Mouse (Mus musculus) heart, embryonic 16.5 days (tissue): Measurements from ENCODE around the gene Sema3f. TPM values are rescaled to one million over a fixed set of nuclear protein-coding genes. Genes with fewer than 3 reads are reported as not detected.

Experiments
- ATAC-seq: fragments of 200-750 bp; cut with Nextera tagmentation; replicated peaks from 2 replicates; pipeline ENCODE4 v1.8.0; 2017; ENCODE audit warnings: moderate number of reproducible peaks; ENCODE audit not compliant: insufficient read depth, low FRiP score; ENCODE audit errors: extremely low read depth
- H3K27ac ChIP-seq: fragments of 300-500 bp; sonication (generic); 2 replicates; pipeline ENCODE4 v1.5.1; 2014; ENCODE audit warnings: mild to moderate bottlenecking, low read length, control low read depth, moderate library complexity
- H3K27me3 ChIP-seq: fragments of 300-500 bp; sonication (generic); 2 replicates; pipeline ENCODE4 v1.6.1; 2014; ENCODE audit warnings: low read length, mixed read lengths; ENCODE audit not compliant: control insufficient read depth, insufficient read depth
- H3K36me3 ChIP-seq: fragments of 300-500 bp; sonication (generic); 2 replicates; pipeline ENCODE4 v1.6.1; 2014; ENCODE audit not compliant: control insufficient read depth, insufficient read depth
- H3K4me1 ChIP-seq: fragments of 300-500 bp; sonication (generic); 2 replicates; pipeline ENCODE4 v1.6.1; 2014; ENCODE audit warnings: low read length, mixed read lengths; ENCODE audit not compliant: control insufficient read depth, insufficient read depth
- H3K4me2 ChIP-seq: fragments of 300-500 bp; sonication (generic); 2 replicates; pipeline ENCODE4 v1.6.1; 2014; ENCODE audit warnings: low read depth, mild to moderate bottlenecking, control low read depth, low read length
- H3K4me3 ChIP-seq: fragments of 300-500 bp; sonication (generic); 2 replicates; pipeline ENCODE4 v1.5.1; 2014; ENCODE audit warnings: mild to moderate bottlenecking, control low read depth, low read length
- H3K9ac ChIP-seq: fragments of 300-500 bp; sonication (generic); 2 replicates; pipeline ENCODE4 v1.6.1; 2014; ENCODE audit warnings: low read length, control low read depth
- H3K9me3 ChIP-seq: fragments of 300-500 bp; sonication (generic); replicated peaks from 2 replicates; pipeline ENCODE4 v1.6.1; 2016; ENCODE audit warnings: low read length; ENCODE audit not compliant: control insufficient read depth
- WGBS: fragments of 180-500 bp; shearing (Covaris S2); extraction: QIAGEN DNeasy Blood & Tissue Kit; methylation state at CpG from one replicate; pipeline ENCODE4 v1.1.7; 2014; 5-methylcytosine and 5-hydroxymethylcytosine counted together
- polyA plus RNA-seq: library from polyadenylated mRNA; unstranded; fragments of >200 nt; fragmentation: Nextera tagmentation; extraction: Ambion mirVana; gene quantifications from 2 replicates; pipeline ENCODE4 v1.2.1, GENCODE M21; 2015

Gene Sema3f
- polyA plus RNA-seq, 1 experiment from 2014 or later = 3.9 TPM

DNA sequence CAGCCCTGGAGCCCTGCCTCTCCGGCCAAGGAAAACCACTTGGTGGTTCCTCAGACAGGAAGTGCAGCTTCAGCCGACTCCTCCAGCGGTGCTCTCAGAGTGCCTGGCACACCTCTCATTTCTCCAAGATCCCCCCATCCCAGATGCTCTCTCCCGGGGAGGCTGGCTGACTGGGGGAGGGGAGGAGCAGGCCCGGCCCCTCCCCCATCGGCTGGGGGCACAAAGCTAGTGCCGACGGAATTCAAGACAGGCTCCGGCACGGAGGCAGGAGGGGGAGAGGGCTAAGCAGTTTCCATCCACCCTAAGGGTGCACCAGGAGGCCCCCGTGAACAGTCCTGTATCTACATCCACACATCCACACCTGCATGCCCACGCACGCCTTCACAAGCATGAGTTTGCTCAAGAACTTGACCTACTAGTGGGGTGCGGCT, 3.5 kb downstream of the Sema3f start:
- Histone ChIP-seq H3K27ac (0 out of 2 replicates have a peak overlapping the region, but pooled peaks have one; percentile 13), H3K4me2 (peak overlapping the region; percentile 97), H3K9ac (peak overlapping the region; percentile 39), H3K36me3 (no peaks in the 10 kb centered on the region), H3K9me3 (no peaks in the 10 kb centered on the region), H3K4me1 (peaks cover 25% of the 10 kb centered on the region), H3K27me3 (peaks cover 27% of the 10 kb centered on the region), H3K4me3 (peak overlapping the region; percentile 72)
- 6% methylated on average over 14 of the region's 14 CpGs for WGBS
- no peak for ATAC-seq

DNA sequence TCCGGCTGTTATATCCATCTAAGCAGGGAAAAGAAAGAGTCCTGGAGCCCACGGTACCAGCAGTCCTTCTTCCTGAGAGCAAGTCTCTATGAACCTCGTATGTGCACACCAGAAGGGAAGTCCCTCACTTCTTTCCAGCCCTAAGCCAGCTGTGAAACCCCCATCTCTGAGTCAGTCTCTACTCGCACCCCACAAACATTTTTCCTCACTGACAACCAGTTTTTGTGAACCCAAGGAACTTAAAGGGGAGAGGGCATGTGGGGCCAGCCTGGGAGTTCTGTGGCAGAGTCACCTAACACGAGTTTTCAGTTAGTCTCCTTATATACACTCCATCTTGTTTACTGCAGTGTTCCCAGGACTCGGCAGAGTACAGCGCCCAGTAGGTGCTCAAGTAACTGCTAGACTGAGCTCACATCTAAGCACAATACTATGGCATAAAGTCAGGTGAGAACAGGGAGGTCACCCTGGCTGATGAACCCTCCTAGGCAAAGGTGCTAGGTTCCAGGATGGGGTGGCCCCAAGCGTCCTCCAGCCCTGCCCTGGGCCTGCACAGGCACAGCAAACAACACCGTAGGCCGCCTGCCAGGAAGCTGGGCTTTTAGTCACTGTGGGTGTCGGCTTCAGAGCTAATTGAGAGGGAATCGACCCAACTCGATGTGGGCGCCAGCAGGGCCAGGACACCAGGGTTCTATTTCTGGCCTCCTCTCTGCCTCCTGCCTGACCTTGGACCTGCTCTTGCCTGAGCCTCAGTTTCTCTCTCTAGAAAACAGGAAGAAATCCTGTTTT, 6.7 kb downstream of the Sema3f start:
- WGBS = 58% methylated on average over 14 of the region's 14 CpGs
- H3K36me3 ChIP-seq = no peaks in the 10 kb centered on the region
- no peak overlapping the region for H3K4me3 ChIP-seq
- no peak overlapping the region for H3K27ac ChIP-seq
- no peak for ATAC-seq
- H3K27me3 ChIP-seq = peaks cover 17% of the 10 kb centered on the region
- H3K9ac ChIP-seq = no peak overlapping the region
- H3K9me3 ChIP-seq = no peaks in the 10 kb centered on the region
- H3K4me2 ChIP-seq = no peak overlapping the region
- H3K4me1 ChIP-seq = peaks cover 47% of the 10 kb centered on the region

DNA sequence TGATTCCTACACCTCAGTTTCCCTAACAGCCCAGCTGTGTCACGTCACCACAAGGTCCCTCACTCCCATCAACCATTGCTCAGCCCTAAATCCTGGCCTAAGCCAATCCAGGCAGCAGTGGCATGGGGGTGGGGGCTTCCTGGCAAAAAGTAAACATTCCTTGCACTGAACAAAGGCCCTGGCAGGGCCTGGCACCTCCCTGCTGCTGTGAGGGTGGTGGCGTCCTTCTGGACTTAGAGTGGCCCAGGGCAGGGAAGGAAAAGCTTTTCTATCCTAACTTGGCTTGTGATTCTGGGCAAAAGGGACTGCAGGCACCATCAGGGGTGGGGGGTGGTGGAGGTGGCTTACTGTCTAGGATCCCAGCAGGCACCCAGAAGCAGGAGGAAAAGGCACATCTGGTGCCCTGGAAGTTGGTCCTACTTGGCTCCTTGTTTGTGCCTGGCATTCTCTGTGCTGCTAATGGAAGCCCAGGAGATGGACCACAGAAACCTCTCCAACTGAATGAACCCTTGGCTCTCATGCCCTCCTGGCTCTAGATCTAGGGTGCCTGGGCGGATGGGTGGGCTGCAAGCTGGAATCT, 7.6 kb downstream of the Sema3f start:
- ATAC-seq = no peak
- Histone ChIP-seq H3K36me3 (no peaks in the 10 kb centered on the region), H3K27ac (no peak overlapping the region; the same call in 1 of the 2 replicates), H3K4me2 (no peak overlapping the region), H3K4me3 (no peak overlapping the region), H3K4me1 (peaks cover 44% of the 10 kb centered on the region), H3K9me3 (no peaks in the 10 kb centered on the region), H3K27me3 (peaks cover 17% of the 10 kb centered on the region), H3K9ac (0 out of 2 replicates have a peak overlapping the region, but pooled peaks have one; percentile 21)
- WGBS = 74% methylated on average over 3 of the region's 3 CpGs

DNA sequence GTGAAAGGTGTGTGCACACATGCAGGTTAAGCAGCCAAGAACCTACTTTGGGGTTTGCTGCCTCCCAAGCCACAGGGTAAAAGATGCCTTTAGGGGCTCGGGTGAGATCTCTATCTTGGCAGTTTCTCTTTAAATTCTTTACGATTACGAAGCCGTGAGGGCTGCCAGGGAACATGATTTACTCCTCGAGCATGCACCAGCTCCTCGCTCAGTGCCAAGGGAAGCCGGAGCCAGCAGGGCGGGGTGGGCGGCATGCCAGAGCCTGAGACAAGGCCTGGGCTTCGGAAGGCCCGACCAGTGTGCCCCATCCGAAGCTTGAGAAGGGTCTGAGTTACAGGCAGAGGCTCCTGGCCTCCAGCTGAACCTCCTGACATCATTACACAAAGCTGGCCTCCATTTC, 8.7 kb downstream of the Sema3f start:
- H3K27me3 ChIP-seq = peaks cover 9% of the 10 kb centered on the region
- H3K4me2 ChIP-seq = no peak overlapping the region
- H3K9me3 ChIP-seq = no peaks in the 10 kb centered on the region
- peaks cover 36% of the 10 kb centered on the region for H3K4me1 ChIP-seq
- ATAC-seq = peak; percentile 31
- no peak overlapping the region for H3K9ac ChIP-seq
- H3K27ac ChIP-seq = peak overlapping the region; percentile 37; the same call in 1 of the 2 replicates
- 49% methylated on average over 12 of the region's 12 CpGs for WGBS
- H3K36me3 ChIP-seq = no peaks in the 10 kb centered on the region
- no peak overlapping the region for H3K4me3 ChIP-seq

DNA sequence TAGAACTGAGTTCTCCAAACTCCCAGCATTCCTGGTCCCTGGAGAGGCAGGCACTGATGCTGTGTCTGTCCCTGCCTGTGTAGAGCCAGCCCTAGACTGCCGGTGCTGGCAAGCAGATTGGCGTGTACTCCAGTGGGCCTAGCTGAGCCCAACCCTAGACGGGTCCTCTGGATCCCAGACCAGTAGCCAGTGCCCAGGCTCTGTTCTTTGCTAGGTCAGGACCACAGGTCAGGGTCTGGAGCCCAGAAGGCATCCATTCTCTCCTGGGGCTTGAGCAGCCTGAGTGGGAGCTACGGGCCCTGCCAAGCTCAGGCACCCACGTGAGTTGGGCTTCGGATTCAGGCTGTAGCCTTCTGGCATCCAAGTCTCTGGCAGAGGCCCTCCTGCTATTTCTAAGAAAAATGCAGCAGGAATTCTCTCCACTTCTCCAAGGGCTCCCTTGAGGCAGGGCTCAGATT, 10.1 kb downstream of the Sema3f start:
- Histone ChIP-seq H3K9ac (no peak overlapping the region), H3K4me2 (no peak overlapping the region), H3K4me3 (no peak overlapping the region), H3K9me3 (no peaks in the 10 kb centered on the region), H3K36me3 (no peaks in the 10 kb centered on the region), H3K27ac (peak overlapping the region; percentile 17; the same call in 1 of the 2 replicates), H3K4me1 (peaks cover 38% of the 10 kb centered on the region), H3K27me3 (peaks cover under 1% of the 10 kb centered on the region; the same call in 1 of the 2 replicates)
- ATAC-seq = no peak
- 41% methylated on average over 6 of the region's 6 CpGs for WGBS

DNA sequence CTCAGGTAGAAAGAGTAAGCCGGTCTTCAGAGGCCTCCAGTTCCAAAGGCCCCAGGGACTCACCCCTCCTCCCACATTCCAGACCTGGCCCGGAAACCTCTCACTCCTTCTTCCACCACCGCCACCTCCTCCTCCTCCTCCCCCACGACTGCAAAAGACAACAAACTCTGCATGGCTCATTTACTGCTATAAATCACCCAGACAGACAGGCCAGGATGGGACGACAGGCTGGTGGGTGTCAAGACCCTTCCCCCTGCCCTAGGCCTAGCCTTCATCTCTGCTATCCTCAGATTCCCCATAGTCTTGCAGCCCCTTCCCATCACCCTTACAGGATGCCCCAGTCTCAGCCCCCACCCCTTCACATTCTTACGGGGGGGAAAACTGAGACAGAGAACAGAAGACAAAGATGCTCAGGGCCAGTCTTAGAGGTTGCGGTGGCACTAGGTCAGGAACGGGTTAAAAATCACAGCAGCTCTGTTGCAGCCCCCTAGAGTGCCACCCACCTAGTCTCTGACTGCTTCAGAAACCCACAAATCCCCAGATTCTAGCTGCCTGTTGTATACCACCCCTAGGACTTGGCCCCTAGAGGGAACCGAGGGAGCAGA, 10.8 kb downstream of the Sema3f start:
- Histone ChIP-seq H3K4me2 (no peak overlapping the region), H3K4me3 (no peak overlapping the region), H3K9ac (no peak overlapping the region), H3K36me3 (no peaks in the 10 kb centered on the region), H3K4me1 (peaks cover 44% of the 10 kb centered on the region), H3K27me3 (no peaks in the 10 kb centered on the region), H3K9me3 (no peaks in the 10 kb centered on the region), H3K27ac (peak overlapping the region; percentile 29; the same call in 1 of the 2 replicates)
- no peak for ATAC-seq
- WGBS = 28% methylated on average over 9 of the region's 9 CpGs

DNA sequence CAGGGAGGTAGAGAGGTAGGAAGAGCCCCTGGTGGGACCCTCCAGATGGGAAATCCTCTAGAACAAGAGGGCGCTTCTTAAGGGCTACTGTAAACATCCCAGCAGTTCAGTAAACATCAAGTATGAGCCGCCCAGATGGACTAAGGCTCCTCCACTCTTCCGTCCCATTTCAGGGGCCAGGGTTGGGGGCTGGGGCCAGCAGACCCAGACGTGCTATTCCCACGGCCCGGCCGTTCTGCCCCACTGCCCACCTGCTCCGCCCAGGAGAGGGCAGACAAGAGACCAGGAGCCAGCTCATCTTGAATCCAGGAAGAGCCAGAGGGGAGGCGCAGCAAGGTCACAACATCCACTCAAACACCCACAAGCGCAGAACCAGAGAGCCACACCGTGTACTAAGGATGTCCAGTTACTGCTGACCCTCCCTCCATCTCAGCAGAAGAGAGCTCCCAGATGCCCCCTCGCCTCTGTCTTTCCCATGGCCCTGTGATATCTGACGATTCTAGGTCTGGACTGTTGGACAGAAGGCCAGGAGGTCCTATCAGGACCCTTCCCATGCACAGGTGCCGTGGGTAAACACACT, 11.6 kb downstream of the Sema3f start:
- peaks cover 45% of the 10 kb centered on the region for H3K4me1 ChIP-seq
- 41% methylated on average over 14 of the region's 14 CpGs for WGBS

DNA sequence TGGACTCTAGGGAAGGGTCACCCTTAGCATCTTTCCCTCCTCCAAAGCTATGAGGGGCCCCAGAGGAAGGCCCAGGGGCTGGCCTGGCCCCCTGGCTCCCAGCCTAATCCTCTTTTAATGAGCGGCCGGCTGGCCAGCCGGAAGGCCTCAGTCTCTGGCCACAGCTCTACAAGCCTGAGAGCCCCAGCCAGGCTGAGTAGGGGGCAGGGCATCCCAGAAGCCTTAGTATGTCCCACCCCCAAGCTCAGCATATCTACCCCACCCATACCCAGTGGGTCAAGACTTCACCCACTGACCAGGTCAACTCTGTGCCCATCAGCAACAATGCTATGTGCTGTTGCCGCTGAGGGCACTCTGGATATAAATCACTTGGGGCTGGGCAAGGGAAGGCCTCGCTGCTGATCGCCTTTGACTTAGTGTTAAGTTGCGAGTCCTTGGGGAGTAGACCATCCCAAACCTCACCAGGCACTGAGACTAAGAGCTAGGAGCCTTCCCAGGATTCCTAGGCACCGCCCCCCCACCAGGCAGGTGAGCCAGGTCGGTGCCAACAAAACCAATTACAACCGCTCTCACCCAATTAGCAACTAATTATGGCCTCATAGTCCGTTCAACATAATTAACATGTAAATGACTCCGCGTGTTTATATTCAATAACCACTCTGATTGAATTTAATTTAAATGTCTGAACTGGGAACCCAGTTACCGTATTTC, 12.3 kb downstream of the Sema3f start:
- no peak overlapping the region for H3K9ac ChIP-seq
- H3K4me1 ChIP-seq = peaks cover 52% of the 10 kb centered on the region
- no peaks in the 10 kb centered on the region for H3K27me3 ChIP-seq
- no peak overlapping the region for H3K4me2 ChIP-seq
- no peak overlapping the region for H3K27ac ChIP-seq
- H3K36me3 ChIP-seq = no peaks in the 10 kb centered on the region
- no peak overlapping the region for H3K4me3 ChIP-seq
- WGBS = 51% methylated on average over 14 of the region's 14 CpGs
- no peaks in the 10 kb centered on the region for H3K9me3 ChIP-seq
- ATAC-seq = no peak

More for the DNA sequence above, 11.6 kb downstream of the Sema3f start:
- no peak overlapping the region for H3K4me3 ChIP-seq
- no peaks in the 10 kb centered on the region for H3K27me3 ChIP-seq
- H3K27ac ChIP-seq = 0 out of 2 replicates have a peak overlapping the region, but pooled peaks have one; percentile 12
- no peaks in the 10 kb centered on the region for H3K36me3 ChIP-seq
- no peak overlapping the region for H3K9ac ChIP-seq
- H3K4me2 ChIP-seq = no peak overlapping the region
- no peaks in the 10 kb centered on the region for H3K9me3 ChIP-seq
- no peak for ATAC-seq
